Mouse (Mus musculus) midbrain, embryonic 12.5 days (tissue): ENCODE results near the gene Ctsa. TPM values are rescaled to one million over a fixed set of nuclear protein-coding genes. Genes with fewer than 3 reads are reported as not detected.
"Not testable (repeated sequence)": the region's sequence is repeated elsewhere in the genome, so short reads cannot be mapped to it uniquely, and the experiment has no call there.

ENCODE experiments used
- ATAC-seq: fragments of 200-750 bp; cut with Nextera tagmentation; 2 replicates; pipeline ENCODE4 v1.8.0; 2017; ENCODE audit warnings: low read depth, moderate TSS enrichment, moderate library complexity; ENCODE audit not compliant: low FRiP score
- H3K27ac ChIP-seq: fragments of 300-500 bp; sonication (generic); replicated peaks from 2 replicates; pipeline ENCODE4 v1.5.1; 2016; ENCODE audit warnings: mild to moderate bottlenecking
- H3K27me3 ChIP-seq: fragments of 300-500 bp; sonication (generic); 2 replicates; pipeline ENCODE4 v1.6.1; 2016; ENCODE audit warnings: mild to moderate bottlenecking
- H3K36me3 ChIP-seq: fragments of 300-500 bp; sonication (generic); 2 replicates; pipeline ENCODE4 v1.6.1; 2016
- H3K4me1 ChIP-seq: fragments of 300-500 bp; sonication (generic); 2 replicates; pipeline ENCODE4 v1.6.1; 2016
- H3K4me2 ChIP-seq: fragments of 300-500 bp; sonication (generic); replicated peaks from 2 replicates; pipeline ENCODE4 v1.6.1; 2016; ENCODE audit warnings: mild to moderate bottlenecking, moderate library complexity
- H3K4me3 ChIP-seq: fragments of 300-500 bp; sonication (generic); 2 replicates; pipeline ENCODE4 v1.5.1; 2016; ENCODE audit warnings: mild to moderate bottlenecking
- H3K9ac ChIP-seq: fragments of 300-500 bp; sonication (generic); replicated peaks from 2 replicates; pipeline ENCODE4 v1.6.1; 2016; ENCODE audit warnings: mild to moderate bottlenecking, moderate library complexity
- H3K9me3 ChIP-seq: fragments of 300-500 bp; sonication (generic); 2 replicates; pipeline ENCODE4 v1.6.1; 2016; ENCODE audit warnings: mild to moderate bottlenecking
- WGBS: fragments of 180-500 bp; shearing (Covaris S2); methylation state at CpG from one replicate; pipeline ENCODE4 v1.1.7; 2016; 5-methylcytosine and 5-hydroxymethylcytosine counted together
- polyA plus RNA-seq: library from polyadenylated mRNA; unstranded; fragments of >200 nt; fragmentation: Nextera tagmentation; extraction: Ambion mirVana; gene quantifications from 2 replicates; pipeline ENCODE4 v1.2.1, GENCODE M21; 2016

The Ctsa gene
- polyA plus RNA-seq, 1 experiment from 2014 or later = 101 TPM

- Histone ChIP-seq H3K36me3 (peaks cover 37% of the 10 kb centered on the region), H3K27ac (no peak within 1 kb of the TSS), H3K9ac (no peak within 1 kb of the TSS), H3K4me1 (peaks cover 14% of the 10 kb centered on the region), H3K9me3 (no peaks in the 10 kb centered on the region), H3K4me3 (no peak within 1 kb of the TSS), H3K4me2 (no peak within 1 kb of the TSS), H3K27me3 (no peaks in the 10 kb centered on the region)
- WGBS = 86% methylated on average over 6 of the region's 6 CpGs
- ATAC-seq = no peak
Observed at GRCm38 (mm10) chr2:164828437-164828836, 4.2 kb upstream of the Ctsa start, which contains the start of gene Spata25. Spata25 (minus strand) TSS chr2:164828537.

- no peak overlapping the region for H3K9ac ChIP-seq
- H3K27ac ChIP-seq = no peak overlapping the region
- H3K4me1 ChIP-seq = peaks cover 10% of the 10 kb centered on the region
- no peak overlapping the region for H3K4me2 ChIP-seq
- no peaks in the 10 kb centered on the region for H3K9me3 ChIP-seq
- H3K36me3 ChIP-seq = peaks cover 37% of the 10 kb centered on the region
- 97% methylated on average over 1 of the region's 1 CpGs for WGBS
- H3K27me3 ChIP-seq = no peaks in the 10 kb centered on the region
- H3K4me3 ChIP-seq = no peak overlapping the region
- ATAC-seq = no peak
Observed at GRCm38 (mm10) chr2:164829090-164829489, 3.6 kb upstream of the Ctsa start.

- no peak for ATAC-seq
- H3K4me3 ChIP-seq = no peak overlapping the region
- no peak overlapping the region for H3K4me2 ChIP-seq
- H3K27ac ChIP-seq = no peak overlapping the region
- H3K36me3 ChIP-seq = peaks cover 24% of the 10 kb centered on the region
- H3K4me1 ChIP-seq = peaks cover 19% of the 10 kb centered on the region
- WGBS = 87% methylated on average over 10 of the region's 10 CpGs
- no peaks in the 10 kb centered on the region for H3K9me3 ChIP-seq
- H3K27me3 ChIP-seq = no peaks in the 10 kb centered on the region
- no peak overlapping the region for H3K9ac ChIP-seq
Observed at GRCm38 (mm10) chr2:164831029-164831428, 1.6 kb upstream of the Ctsa start.

GRCm38 (mm10) chr2:164832032-164832747 is 483 bp upstream of the Ctsa start:
- peaks cover 19% of the 10 kb centered on the region for H3K4me1 ChIP-seq
- WGBS = 64% methylated on average over 16 of the region's 16 CpGs
- no peak for ATAC-seq
- peak overlapping the region; percentile 70 for H3K27ac ChIP-seq
- peaks cover 14% of the 10 kb centered on the region for H3K36me3 ChIP-seq
- no peaks in the 10 kb centered on the region for H3K9me3 ChIP-seq
- peak overlapping the region; percentile 100 for H3K4me2 ChIP-seq
- H3K9ac ChIP-seq = peak overlapping the region; percentile 83
- no peaks in the 10 kb centered on the region for H3K27me3 ChIP-seq
- peak overlapping the region; percentile 76 for H3K4me3 ChIP-seq

GRCm38 (mm10) chr2:164833314-164833959 is 764 bp downstream of the Ctsa start, which contains the start of gene Neurl2:
Neurl2 (minus strand) TSS chr2:164833456.
- Histone ChIP-seq H3K9me3 (no peaks in the 10 kb centered on the region), H3K4me3 (peak within 1 kb of the TSS; percentile 76), H3K36me3 (peaks cover 14% of the 10 kb centered on the region), H3K9ac (peak within 1 kb of the TSS; percentile 83), H3K4me1 (peaks cover 19% of the 10 kb centered on the region), H3K4me2 (peak within 1 kb of the TSS; percentile 100), H3K27me3 (no peaks in the 10 kb centered on the region), H3K27ac (peak within 1 kb of the TSS; percentile 70)
- ATAC-seq = peak; percentile 71
- WGBS = under 1% methylated on average over 31 of the region's 31 CpGs

- Histone ChIP-seq H3K9me3 (no peaks in the 10 kb centered on the region), H3K4me2 (peak overlapping the region; percentile 100), H3K27me3 (no peaks in the 10 kb centered on the region), H3K36me3 (peaks cover 25% of the 10 kb centered on the region), H3K4me1 (peaks cover 19% of the 10 kb centered on the region), H3K9ac (peak overlapping the region; percentile 83), H3K27ac (no peak overlapping the region), H3K4me3 (peak overlapping the region; percentile 76)
- ATAC-seq = no peak; the same call in 1 of the 2 replicates
- WGBS = 46% methylated on average over 8 of the region's 8 CpGs
Observed at GRCm38 (mm10) chr2:164834531-164834930, 1.9 kb downstream of the Ctsa start.

GRCm38 (mm10) chr2:164835164-164835563 is 2.5 kb downstream of the Ctsa start:
- H3K4me2 ChIP-seq = 0 out of 2 replicates have a peak overlapping the region, but pooled peaks have one; percentile 100

GRCm38 (mm10) chr2:164845782-164846181 is 13.1 kb downstream of the Ctsa start:
- no peak for ATAC-seq
- no peak overlapping the region for H3K9ac ChIP-seq
- WGBS = 54% methylated on average over 3 of the region's 3 CpGs
- peaks cover 12% of the 10 kb centered on the region; the same call in 1 of the 2 replicates for H3K36me3 ChIP-seq
- no peaks in the 10 kb centered on the region for H3K4me1 ChIP-seq
- H3K9me3 ChIP-seq = no peaks in the 10 kb centered on the region
- no peak overlapping the region for H3K4me3 ChIP-seq
- H3K27me3 ChIP-seq = no peaks in the 10 kb centered on the region
- H3K27ac ChIP-seq = no peak overlapping the region
- H3K4me2 ChIP-seq = no peak overlapping the region

More at GRCm38 (mm10) chr2:164835164-164835563, 2.5 kb downstream of the Ctsa start:
- WGBS = 96% methylated on average over 4 of the region's 4 CpGs
- peaks cover 31% of the 10 kb centered on the region for H3K36me3 ChIP-seq
- H3K27ac ChIP-seq = no peak overlapping the region
- no peaks in the 10 kb centered on the region for H3K9me3 ChIP-seq
- H3K9ac ChIP-seq = no peak overlapping the region
- H3K4me3 ChIP-seq = no peak overlapping the region; the same call in 1 of the 2 replicates
- H3K27me3 ChIP-seq = no peaks in the 10 kb centered on the region
- peaks cover 19% of the 10 kb centered on the region for H3K4me1 ChIP-seq
- no peak for ATAC-seq

GRCm38 (mm10) chr2:164850061-164850460 is 17.4 kb downstream of the Ctsa start:
- H3K4me2 ChIP-seq = no peak overlapping the region
- H3K9me3 ChIP-seq = no peaks in the 10 kb centered on the region
- H3K4me1 ChIP-seq = no peaks in the 10 kb centered on the region
- H3K36me3 ChIP-seq = peaks cover 23% of the 10 kb centered on the region; the same call in 1 of the 2 replicates
- H3K9ac ChIP-seq = no peak overlapping the region
- H3K27me3 ChIP-seq = peaks cover 5% of the 10 kb centered on the region; the same call in 1 of the 2 replicates
- no peak for ATAC-seq
- no peak overlapping the region for H3K4me3 ChIP-seq
- 87% methylated on average over 8 of the region's 8 CpGs for WGBS
- H3K27ac ChIP-seq = no peak overlapping the region

GRCm38 (mm10) chr2:164855572-164855971 is 22.9 kb downstream of the Ctsa start:
- 0 out of 2 replicates have a peak overlapping the region, but pooled peaks have one; percentile 95 for H3K4me2 ChIP-seq
- ATAC-seq, H3K9me3 ChIP-seq, H3K27ac ChIP-seq, H3K9ac ChIP-seq: not testable (repeated sequence)
- WGBS = 72% methylated on average over 5 of the region's 5 CpGs
- peaks cover 22% of the 10 kb centered on the region for H3K4me1 ChIP-seq
- H3K27me3 ChIP-seq = peaks cover 46% of the 10 kb centered on the region
- H3K4me3 ChIP-seq = peak overlapping the region; percentile 52; the same call in 1 of the 2 replicates
- H3K36me3 ChIP-seq = peaks cover 11% of the 10 kb centered on the region; the same call in 1 of the 2 replicates

GRCm38 (mm10) chr2:164856309-164857100 is 23.8 kb downstream of the Ctsa start:
- Histone ChIP-seq H3K9ac (peak overlapping the region; percentile 66), H3K4me3 (peak overlapping the region; percentile 52), H3K27me3 (peaks cover 46% of the 10 kb centered on the region), H3K36me3 (0 out of 2 replicates have a peak, but pooled peaks cover 4% of the 10 kb centered on the region), H3K27ac (0 out of 2 replicates have a peak overlapping the region, but pooled peaks have one; percentile 58), H3K4me1 (peaks cover 22% of the 10 kb centered on the region), H3K9me3 (no peaks in the 10 kb centered on the region), H3K4me2 (peak overlapping the region; percentile 95)
- peak; percentile 13; the same call in 1 of the 2 replicates for ATAC-seq
- WGBS = 1% methylated on average over 42 of the region's 42 CpGs
